Mouse (Mus musculus): Measurements from ENCODE around the gene Bcl3. TPM values are rescaled to one million over a fixed set of nuclear protein-coding genes. Genes with fewer than 3 reads are reported as not detected.
"Not testable (repeated sequence)": the region's sequence is repeated elsewhere in the genome, so short reads cannot be mapped to it uniquely, and the experiment has no call there.

Bcl3 gene
- total RNA-seq, 2 experiments from 2014 or later, result 0.76 to 1.3 TPM

GRCm38 (mm10) chr7:19809369-19809768 is 13.2 kb downstream of the Bcl3 start:
- intact Hi-C loops (cut with DNase I), result no loop called here
- DNase-seq, result no peak

- intact Hi-C loops (cut with DNase I), result no loop called here
- DNase-seq, result no peak
Measured at GRCm38 (mm10) chr7:19806356-19806969, 16.1 kb downstream of the Bcl3 start.

- intact Hi-C loops (cut with DNase I), result no loop called here
- peak; percentile 50 for DNase-seq
Measured at GRCm38 (mm10) chr7:19802995-19803394, 19.6 kb downstream of the Bcl3 start.

DNA sequence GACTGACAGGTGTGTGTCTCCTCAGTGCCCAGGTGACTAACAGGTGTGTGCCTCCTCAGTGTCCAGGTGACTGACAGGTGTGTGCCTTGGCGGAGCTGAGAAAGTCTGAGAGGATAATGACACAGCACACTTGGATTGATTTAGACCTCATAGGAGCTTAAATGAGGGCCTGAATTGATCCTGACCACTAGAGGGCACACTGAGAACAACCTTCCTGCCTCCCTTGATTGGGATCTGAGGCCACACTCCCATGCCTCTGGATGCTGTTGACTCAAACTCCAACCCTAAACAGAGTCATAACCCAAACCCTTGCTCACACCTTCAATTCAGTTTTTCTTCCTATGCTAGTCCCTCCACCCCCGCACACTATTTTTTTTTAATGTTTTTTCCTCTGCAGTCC is 21.8 kb downstream of the Bcl3 start:
- DNase-seq, result no peak
- intact Hi-C loops (cut with DNase I), result loop anchor here (2.0 kb wide), 1 partner anchor 48 kb away; no protein-coding TSS in a partner anchor

DNA sequence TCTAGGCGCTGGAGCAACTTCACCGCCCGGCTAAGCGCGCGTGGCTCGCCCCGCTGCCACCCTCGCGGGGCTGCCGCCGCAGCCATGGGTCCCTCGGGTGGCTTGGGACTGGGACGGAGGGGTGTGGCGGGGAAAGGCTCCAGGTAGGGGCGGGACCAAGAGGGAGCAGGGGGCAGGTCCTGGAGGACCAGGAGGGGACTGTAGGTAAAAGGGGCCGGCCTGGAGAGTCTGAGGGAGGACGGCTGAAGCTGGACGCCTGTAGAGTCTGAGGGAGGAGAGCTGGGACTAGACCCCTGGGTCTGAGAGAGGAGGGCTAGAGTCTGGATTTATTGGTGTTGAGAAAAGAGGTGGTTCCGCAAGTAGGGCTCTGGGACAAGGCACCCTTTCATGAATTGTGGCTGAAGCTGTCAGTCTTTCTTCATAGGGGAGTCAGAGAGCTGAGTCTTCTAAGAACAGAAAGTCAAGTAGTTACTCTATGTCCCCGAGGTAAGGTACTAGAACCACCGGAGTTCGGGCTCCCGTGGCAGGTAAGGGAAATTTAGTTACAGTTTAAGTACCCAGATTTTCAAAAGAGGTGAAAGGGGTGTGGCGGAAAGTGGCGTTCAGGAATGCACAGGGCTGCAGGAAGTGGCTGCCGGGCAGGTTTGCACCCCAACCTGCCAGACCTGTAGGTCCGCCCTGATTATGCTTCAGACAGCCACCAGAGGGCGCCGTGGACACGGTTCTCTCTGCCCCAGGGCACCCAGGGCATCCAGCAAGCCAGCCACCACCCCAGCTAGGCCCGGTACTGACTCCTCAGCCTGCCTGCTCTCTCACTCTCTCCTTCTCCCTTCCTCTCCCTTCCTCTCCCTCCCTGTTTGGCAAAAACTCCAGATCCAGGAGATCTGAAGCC is 25.6 kb downstream of the Bcl3 start, which contains the start of gene Cblc:
Gene Cblc, minus strand, starts transcription at position 113 of the 892 bp plus-strand sequence.
- intact Hi-C loops (cut with DNase I), result no loop called here
- peak; percentile 58 for DNase-seq

- DNase-seq, result no peak
- intact Hi-C loops (cut with DNase I), result no loop called here
Measured at GRCm38 (mm10) chr7:19796254-19796653, 26.3 kb downstream of the Bcl3 start.

DNA sequence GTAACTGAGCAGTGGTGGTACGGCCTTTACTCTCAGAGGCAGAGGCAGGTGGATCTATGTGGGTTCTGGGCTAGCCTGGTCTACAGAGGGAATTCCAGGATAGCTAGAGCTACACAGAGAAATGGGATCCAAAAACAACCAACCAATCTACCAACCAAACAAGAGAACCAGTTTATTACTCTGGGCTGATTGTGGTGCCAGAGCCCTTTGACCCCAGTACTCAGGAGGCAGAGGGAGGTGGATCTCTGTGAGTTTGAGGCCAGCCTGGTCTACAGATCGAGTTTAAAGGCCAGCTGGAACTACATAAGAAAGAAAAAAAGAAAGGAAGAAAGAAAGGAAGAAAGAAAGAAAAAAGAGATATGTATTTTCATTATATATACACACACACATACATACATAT is 27.3 kb downstream of the Bcl3 start:
- DNase-seq, result no peak
- intact Hi-C loops (cut with DNase I), result no loop called here

DNA sequence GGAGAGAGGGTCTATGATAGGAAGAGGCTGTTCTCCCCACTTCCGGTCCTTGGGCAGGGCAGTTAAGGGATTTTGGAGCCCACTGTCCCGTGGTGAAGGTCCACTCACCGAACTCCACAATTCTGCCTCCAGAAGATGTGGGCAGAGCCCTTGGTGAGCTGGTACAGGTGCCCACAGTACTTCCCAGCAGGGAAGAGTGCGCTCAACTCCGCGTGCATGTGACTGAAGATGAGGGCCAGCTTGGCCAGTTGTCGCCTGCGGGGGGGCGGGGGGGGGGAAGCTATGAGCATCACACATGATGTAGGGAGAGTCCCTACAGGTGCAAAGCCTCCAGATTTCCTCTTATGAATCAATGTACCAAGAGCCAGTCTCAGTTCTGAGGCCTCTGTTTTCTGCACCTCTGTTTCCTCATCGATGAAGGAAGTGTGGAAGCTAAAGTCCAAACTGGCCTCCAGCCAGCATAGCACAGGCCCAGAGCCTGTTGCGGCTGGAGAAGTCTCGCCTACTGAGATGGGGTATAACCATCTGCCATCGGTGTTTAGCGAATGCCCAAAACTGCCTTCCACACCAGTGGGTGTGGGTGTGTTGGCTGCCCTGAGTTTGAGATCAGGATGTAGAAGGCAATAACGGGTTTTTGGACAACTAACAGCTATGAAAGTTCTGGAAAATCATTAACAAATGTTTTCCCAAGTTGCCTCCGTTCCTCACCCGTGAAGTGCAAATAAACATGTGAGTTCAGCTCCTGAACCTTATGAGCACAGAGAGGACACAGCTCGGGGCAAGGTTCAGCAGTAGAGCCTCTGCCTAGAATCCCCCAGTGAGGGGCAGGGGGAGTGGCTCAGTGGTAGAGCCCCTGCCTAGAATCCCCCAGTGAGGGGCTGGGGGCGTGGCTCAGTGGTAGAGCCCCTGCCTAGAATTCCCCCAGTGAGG is 29.6 kb downstream of the Bcl3 start:
- intact Hi-C loops (cut with DNase I), result no loop called here
- DNase-seq, result no peak

DNA sequence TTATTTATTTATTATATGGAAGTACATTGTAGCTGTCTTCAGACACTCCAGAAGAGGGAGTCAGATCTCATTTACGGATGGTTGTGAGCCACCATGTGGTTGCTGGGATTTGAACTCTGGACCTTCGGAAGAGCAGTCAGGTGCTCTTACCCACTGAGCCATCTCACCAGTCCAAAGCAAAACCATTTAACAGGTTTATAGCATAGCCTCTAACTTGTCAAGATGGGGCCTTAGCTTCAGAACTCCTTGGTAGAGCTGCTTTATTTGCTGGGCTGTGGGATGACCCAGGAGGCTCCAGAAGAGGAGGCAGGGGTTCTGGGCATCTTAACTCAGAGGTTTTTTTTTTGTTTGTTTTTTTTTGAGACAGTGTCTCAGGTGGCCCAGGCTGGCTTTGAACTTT is 31.1 kb downstream of the Bcl3 start:
- intact Hi-C loops (cut with DNase I); DNase-seq: not testable (repeated sequence)

DNA sequence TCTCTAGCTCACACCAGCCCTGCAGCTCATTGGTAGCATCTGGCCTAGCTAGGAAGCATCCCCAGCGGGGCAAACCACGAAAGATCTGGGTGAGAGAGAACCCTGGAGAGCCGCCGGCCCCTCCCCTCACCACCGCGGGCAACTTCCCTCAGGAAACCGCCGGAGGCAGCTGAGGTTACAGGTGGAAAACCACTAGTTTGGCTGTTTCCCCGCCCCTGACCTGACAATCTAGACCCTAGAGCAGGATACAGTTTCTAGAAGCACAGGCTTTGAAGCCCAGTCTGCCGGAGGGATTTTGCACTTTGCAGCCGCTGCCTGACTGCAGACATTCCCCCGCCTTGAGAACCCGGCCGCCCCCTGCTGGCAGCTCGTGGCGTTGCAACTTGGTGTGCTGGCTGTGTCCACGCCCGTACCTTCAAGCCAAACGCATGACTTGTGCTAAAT is 32.6 kb downstream of the Bcl3 start:
- intact Hi-C loops (cut with DNase I), result loop anchor here (5.0 kb wide), 1 partner anchor 38 kb away; the partner anchor contains the start of gene Nectin2
- DNase-seq, result peak; percentile 89

DNA sequence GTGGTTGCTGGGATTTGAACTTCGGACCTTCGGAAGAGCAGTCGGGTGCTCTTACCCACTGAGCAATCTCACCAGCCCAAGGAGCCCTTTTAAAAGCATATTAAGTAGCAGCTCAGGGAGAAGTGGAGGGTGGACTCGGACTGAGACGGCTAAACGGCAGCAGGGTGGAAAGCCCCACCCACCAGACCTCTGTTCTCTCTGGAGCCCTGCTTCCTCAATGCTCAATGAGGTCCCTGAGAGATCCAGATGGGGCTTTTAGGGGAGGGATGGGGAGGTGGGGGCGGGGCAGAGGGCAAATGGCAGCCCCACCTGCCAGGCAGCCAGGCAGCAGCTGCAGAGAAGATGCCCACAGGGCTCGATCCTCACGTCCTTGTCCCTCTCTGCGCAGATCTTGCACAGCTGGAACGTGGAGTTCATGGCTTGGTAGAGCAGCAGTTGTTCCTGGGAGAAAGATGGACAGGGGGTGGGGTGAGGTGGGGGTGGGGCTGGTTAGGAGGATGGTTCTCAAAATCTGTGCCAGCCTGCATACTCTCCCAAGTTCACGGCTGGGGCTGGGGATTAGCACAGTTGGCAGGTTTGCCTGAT is 36.6 kb downstream of the Bcl3 start:
- DNase-seq, result no peak
- intact Hi-C loops (cut with DNase I), result loop anchor here (5.0 kb wide), 1 partner anchor 34 kb away; the partner anchor contains the start of gene Nectin2

DNA sequence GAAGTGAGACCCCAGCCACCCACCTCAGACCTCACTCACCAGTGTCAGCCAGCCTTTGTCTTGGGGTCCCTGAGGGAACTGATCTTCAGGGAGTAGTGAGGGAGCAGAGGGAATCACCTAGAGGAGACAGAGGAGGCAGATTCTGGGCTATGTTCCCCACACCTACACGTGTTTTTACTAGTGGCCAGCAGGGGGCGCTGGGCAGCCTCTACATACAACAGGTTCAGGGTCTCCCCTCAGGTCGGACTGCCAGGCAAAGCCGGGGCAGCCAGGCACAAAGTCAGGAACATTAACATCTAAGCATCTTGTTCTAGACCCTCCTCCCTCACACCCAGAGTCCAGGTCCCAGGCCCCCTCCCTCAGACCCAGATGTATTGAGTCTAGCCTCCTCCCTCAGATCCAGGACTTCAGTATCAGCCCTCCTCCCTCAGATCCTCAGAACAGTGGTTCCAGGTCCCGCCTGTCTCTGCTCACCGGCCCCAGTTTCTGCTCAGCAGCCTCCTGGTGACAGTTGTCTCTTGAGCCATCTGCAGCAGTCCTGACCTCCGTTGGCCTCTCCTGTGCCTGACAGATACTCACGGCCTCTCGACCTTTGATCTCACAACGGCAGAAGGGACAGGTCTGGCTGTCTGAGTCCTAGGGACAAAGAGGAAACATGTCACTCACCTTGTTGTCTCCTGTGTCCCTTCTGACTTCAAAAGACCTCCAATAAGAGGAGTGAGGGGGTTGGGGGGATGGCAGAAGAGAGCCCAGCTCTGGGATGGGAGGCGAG is 37.6 kb downstream of the Bcl3 start:
- intact Hi-C loops (cut with DNase I), result loop anchor here (5.0 kb wide), 1 partner anchor 33 kb away; the partner anchor contains the start of gene Nectin2
- DNase-seq, result no peak

DNA sequence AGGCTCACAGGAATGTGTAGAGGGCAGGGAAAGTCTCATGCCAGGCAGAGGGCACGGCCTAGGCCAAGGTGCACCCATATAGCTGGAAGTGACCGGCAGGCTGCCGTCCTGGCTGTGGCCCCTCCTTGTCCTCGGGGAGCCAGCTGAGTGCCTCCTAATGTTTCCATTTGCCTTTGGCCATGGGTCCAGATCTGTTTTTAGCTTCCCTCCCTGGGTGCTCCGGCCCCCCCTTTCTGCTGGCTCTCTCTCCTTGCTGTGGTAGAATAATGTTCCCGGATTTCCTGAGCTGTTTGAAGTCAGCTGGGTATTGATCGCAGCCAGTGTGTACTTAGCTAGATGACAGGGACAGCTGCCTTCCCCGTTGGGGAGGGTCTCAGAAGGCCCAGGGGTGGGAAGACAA is 38.9 kb downstream of the Bcl3 start:
- intact Hi-C loops (cut with DNase I), result no loop called here
- no peak for DNase-seq

DNA sequence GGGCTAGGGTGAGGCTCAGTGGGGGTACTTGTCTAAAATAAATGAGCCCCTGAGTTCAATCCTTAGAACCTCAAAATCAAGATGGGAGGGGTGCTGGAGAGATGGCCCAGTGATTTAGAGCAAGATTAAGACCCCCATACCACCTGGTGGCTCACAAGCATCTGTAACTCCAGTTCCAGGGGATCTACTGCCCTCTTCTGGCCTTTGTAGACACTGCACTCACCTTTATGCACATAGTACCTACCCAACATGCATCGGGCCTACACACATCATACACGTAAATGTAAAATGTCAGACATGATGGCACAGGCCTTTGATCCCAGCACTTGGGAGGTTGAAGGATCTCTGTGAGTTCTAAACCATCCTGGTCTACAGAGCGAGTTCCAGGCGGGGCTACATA is 39.9 kb downstream of the Bcl3 start:
- DNase-seq, result no peak
- intact Hi-C loops (cut with DNase I), result no loop called here

DNA sequence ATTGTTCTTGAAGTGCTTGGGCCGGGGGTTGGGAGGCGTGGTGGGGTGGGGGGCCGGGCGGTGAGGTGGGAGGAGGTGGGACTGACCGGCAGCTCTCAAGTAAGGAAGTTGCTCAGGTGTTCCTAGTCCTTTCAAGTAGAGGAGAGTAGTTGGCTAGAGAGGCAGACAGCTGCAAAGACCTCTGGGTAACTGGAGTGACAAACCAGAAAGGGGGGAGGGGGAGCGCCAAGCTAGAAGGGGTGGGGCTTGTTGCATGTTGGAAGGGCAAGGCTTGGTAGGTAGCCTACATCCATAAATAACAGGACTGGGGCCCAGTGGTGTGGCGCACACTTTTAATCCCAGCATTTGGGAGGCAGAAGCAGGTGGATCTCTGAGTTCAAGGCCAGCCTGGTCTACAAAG is 40.8 kb downstream of the Bcl3 start:
- intact Hi-C loops (cut with DNase I), result no loop called here

DNA sequence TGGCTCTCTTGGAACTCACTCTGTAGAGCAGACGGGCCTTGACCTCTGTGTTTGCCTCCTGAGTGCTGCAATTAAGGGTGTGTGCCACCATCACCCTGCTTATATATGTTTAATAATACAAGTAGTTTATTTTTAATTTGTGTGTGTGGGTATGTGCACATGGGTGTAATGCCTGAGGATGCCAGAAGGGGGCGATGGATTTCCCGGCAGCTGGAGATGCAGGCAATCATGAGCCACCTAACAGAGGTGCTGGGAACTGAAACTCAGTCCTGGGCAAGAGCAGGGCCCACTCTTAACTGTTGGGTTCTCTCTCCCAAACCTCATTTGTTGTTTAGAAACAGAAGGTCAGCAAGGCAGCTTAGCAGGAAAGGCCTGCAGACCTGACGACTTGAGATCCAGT is 42.7 kb downstream of the Bcl3 start:
- DNase-seq, result no peak
- intact Hi-C loops (cut with DNase I), result no loop called here

More for the DNA sequence above, 40.8 kb downstream of the Bcl3 start:
- no peak for DNase-seq

GRCm38 (mm10) chr7:19778645-19779044 is 43.9 kb downstream of the Bcl3 start:
- intact Hi-C loops (cut with DNase I), result no loop called here
- DNase-seq, result no peak

DNA sequence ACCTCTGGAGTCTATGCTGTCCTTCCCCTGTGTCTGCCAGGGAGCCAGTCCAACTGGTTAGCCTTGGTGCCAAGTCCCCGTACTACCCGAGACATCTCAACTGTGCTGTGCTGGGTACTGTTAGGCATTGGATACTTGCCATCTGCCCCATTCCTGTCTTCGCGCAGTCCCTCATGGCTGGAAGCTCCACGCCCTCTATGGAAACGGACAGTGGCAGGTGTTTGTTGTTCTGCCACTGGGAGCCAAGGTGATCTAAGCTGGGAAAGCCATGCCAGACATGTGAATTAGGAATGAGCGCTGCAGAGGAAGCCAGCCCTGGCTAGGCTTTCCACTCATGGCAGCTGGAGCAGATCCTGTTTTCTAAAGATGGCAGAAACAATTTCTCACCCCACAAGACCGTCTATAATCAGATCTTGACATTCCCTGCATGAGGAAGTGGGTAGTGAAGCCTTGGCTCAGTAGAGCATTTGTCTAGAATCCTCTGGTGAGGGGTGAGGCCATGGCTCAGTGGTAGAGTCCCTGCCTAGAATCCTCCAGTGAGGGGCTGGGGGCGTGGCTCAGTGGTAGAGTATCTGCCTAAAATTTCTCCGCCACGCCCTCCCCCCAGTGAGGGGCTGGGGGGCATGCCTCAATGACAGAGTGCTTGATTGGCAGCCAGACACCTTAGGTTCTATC is 45.4 kb downstream of the Bcl3 start:
- intact Hi-C loops (cut with DNase I), result no loop called here
- no peak for DNase-seq

DNA sequence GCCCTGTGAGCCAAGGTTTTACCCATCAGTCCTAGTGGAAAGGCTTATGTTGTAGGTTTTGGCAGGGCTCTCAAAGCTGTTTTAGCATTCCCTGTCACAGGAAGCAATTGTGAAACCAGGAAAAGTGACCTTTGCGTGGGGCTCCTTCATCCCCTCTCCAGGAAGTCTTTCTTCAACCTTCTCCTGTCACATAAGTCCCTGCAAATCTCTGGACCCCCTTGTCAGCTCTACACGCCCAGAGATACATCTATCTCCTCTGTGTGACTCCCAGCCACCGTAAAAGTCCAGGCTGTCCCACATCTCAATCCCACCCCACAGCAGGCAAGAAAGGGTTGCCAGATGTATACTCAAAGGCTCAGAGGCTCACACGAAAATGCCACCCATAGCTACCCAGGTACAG is 50.9 kb downstream of the Bcl3 start:
- intact Hi-C loops (cut with DNase I), result no loop called here
- no peak for DNase-seq

Measured in left cerebral cortex, postnatal 4 days (tissue).